In genomic region chr7:137321141-137321813, GRCm38 (mm10) we compare ENCODE assay signal across 8 mouse cellular contexts. TPM values are rescaled to one million over a fixed set of nuclear protein-coding genes. Genes with fewer than 3 reads are reported as not detected.
DNase-seq lines count a peak whose midpoint lies in the region; ATAC-seq and TF ChIP-seq lines count a peak whose summit lies in the region.

No protein-coding gene starts in this region.

- 2% methylated on average over 52 of the region's 52 CpGs for WGBS in cerebellum, adult 2 months
- under 1% methylated on average over 52 of the region's 52 CpGs for WGBS in embryonic facial prominence, embryonic 15.5 days

- DNase-seq in cerebellum, adult 2 months, result no peak
- DNase-seq in cerebellum, adult 11-12 months, result no peak
- peak; percentile 59 for DNase-seq in ES-CJ7 (ENCODE audit: low read depth, low spot score)
- peak; percentile 59 for DNase-seq in heart, postnatal 25 days (ENCODE audit: low spot score)
- peak; percentile 48 for DNase-seq in liver
- no peak for DNase-seq in c-Kit-positive CD71-positive TER-119-positive erythroid progenitor cells, embryonic 14.5 days (ENCODE audit: low spot score)

- no peak overlapping the region for H3K4me3 ChIP-seq in cerebellum, adult 2 months (replicated peaks; ENCODE audit: insufficient read depth, low read depth, low read length)
- peak overlapping the region; percentile 47 for H3K4me3 ChIP-seq in embryonic facial prominence, embryonic 15.5 days (replicated peaks)
- no peak overlapping the region for H3K4me3 ChIP-seq in myocyte

- H3K9ac ChIP-seq in embryonic facial prominence, embryonic 15.5 days, result no peak overlapping the region

- H3K27me3 ChIP-seq in cerebellum, adult 2 months (ENCODE audit: control insufficient read depth, insufficient read depth, low read length), result peaks cover 12% of the 10 kb centered on the region; the same call in 1 of the 2 replicates
- peaks cover 94% of the 10 kb centered on the region for H3K27me3 ChIP-seq in embryonic facial prominence, embryonic 15.5 days
- H3K27me3 ChIP-seq in myocyte (ENCODE audit: control insufficient read depth, insufficient read depth, insufficient read length), result peaks cover 35% of the 10 kb centered on the region

- no peak overlapping the region for H3K27ac ChIP-seq in cerebellum, adult 2 months (ENCODE audit: insufficient read depth, low read length)
- H3K27ac ChIP-seq in embryonic facial prominence, embryonic 15.5 days (replicated peaks), result no peak overlapping the region

- no peak for ATAC-seq in embryonic facial prominence, embryonic 15.5 days (ENCODE audit: insufficient number of reproducible peaks, low FRiP score, low TSS enrichment, low read depth)

- no peak overlapping the region for H3ac ChIP-seq in myocyte (ENCODE audit: control insufficient read depth, insufficient read length)

- TF ChIP-seq CTCF in cerebellum, adult 2 months (IDR thresholded peaks at IDR 0.05; ENCODE audit: borderline replicate concordance, insufficient read depth, low read depth, low read length), result peak; percentile 51

- H3K79me2 ChIP-seq in myocyte (ENCODE audit: control insufficient read depth, insufficient read depth), result no peaks in the 10 kb centered on the region

- H3K4me2 ChIP-seq in embryonic facial prominence, embryonic 15.5 days (replicated peaks), result peak overlapping the region; percentile 73
- H3K4me2 ChIP-seq in myocyte (ENCODE audit: low read depth), result peak overlapping the region; percentile 70

- no peaks in the 10 kb centered on the region for H3K9me3 ChIP-seq in embryonic facial prominence, embryonic 15.5 days (replicated peaks)

- no peak for TF ChIP-seq POLR2A in cerebellum, adult 2 months (IDR thresholded peaks at IDR 0.05; ENCODE audit: borderline replicate concordance, insufficient read depth, low read length)
- no peak for TF ChIP-seq POLR2A in myocyte (IDR thresholded peaks at IDR 0.05; ENCODE audit: insufficient read length, low read depth)

- intact Hi-C loops in heart, postnatal 25 days (cut with DNase I), result loop anchor here (1.0 to 10.0 kb wide), 6 partner anchors 144 to 1529 kb away; no protein-coding TSS in a partner anchor

- H3K4me1 ChIP-seq in cerebellum, adult 2 months (ENCODE audit: control insufficient read depth, insufficient read depth, low read length), result no peaks in the 10 kb centered on the region
- H3K4me1 ChIP-seq in embryonic facial prominence, embryonic 15.5 days, result peaks cover 66% of the 10 kb centered on the region

- no peaks in the 10 kb centered on the region for H3K36me3 ChIP-seq in embryonic facial prominence, embryonic 15.5 days
- H3K36me3 ChIP-seq in myocyte (ENCODE audit: control insufficient read depth, insufficient read depth), result no peaks in the 10 kb centered on the region

TF ChIP-seq in myocyte, 11 proteins besides CTCF, POLR2A, EP300 and RAD21:
- no peak for TF ChIP-seq USF1 (IDR thresholded peaks at IDR 0.05; ENCODE audit: low read depth)
- no peak for TF ChIP-seq SRF (IDR thresholded peaks at IDR 0.05; ENCODE audit: control insufficient read depth, insufficient read length, low read depth)
- TF ChIP-seq MYOD1 (IDR thresholded peaks at IDR 0.05; ENCODE audit: control insufficient read depth in 1 of 3, insufficient read length in 2 of 3, low read depth in 2 of 3), result peak in 1 of 3 experiments; percentile 8
- no peak for TF ChIP-seq CEBPB (IDR thresholded peaks at IDR 0.05; ENCODE audit: insufficient read depth, poor library complexity, severe bottlenecking)

RNA-seq across cellular contexts. Expression of gene Ebf3, which starts 7.0 kb away (rescaled TPM):
- polyA plus RNA-seq in cerebellum, adult 2 months (2012; rRNA removed), result 9.1 and 9.4 TPM in 2 replicates
- polyA plus RNA-seq in embryonic facial prominence, embryonic 15.5 days (2015; fragmentation: Nextera tagmentation; extraction: Ambion mirVana), result 6.4 and 6.7 TPM in 2 replicates
- total RNA-seq in heart, postnatal 25 days (2021), result 10 to 100 TPM in 1 of 2 experiments, 1 to 10 TPM in 1; 8.9 to 10.9 TPM
- polyA plus RNA-seq in myocyte (2012; fragmentation: generic; extraction: Trizol), result 1.9 TPM

Comparison
In these comparisons a context has a peak if more than half of its experiments do, and no peak if none do; other contexts are left out.
1. DNase-seq: peak in ES-CJ7 (single experiment), heart, postnatal 25 days (single experiment) and liver (single experiment); none in cerebellum, adult 2 months (0 of 2), cerebellum, adult 11-12 months (single experiment) and c-Kit-positive CD71-positive TER-119-positive erythroid progenitor cells, embryonic 14.5 days (single experiment).